Mouse (Mus musculus) telencephalon, adult 2 months (tissue): ENCODE data around the gene Ddx20.
"Not testable (repeated sequence)": the region's sequence is repeated elsewhere in the genome, so short reads cannot be mapped to it uniquely, and the experiment has no call there.

Experiments used
- DNase-seq: peaks from one replicate; pipeline ENCODE4 v3.0.0-alpha.2; 2011; ENCODE audit warnings: low read depth, low spot score

Ddx20 gene

DNA sequence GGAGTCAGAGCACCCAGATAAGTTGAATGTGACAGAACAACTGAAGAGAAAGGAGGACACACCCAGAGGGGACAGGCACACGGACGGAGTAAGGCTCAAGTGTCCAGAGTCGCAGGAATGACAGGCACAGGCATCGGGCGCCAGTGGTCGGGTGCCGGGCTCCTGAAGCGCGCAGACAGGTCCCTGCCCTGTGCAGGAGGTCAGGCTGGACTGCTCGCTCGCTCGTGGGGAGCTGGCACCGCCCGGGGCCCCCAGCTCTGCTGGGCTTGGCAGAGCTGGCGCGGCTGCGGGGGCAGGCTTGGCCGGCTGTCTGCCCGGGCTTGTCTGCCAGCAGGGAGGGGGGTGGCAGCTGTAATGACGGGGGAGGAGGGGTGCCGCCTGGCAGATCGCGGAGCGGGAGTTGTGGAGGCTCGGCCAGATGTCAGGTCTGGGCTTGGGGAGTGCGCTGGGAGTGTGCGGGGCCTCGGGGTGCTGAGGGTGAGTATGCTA, 17.7 kb upstream of the Ddx20 start:
- DNase-seq = peak; percentile 84

- peak; percentile 84 for DNase-seq
These were observed 16.9 kb upstream of the Ddx20 start, which contains the start of gene Inka2 for GRCm38 (mm10) chr3:105704031-105705008. Gene Inka2, plus strand, starts transcription at chr3:105704599.

GRCm38 (mm10) chr3:105703571-105703970, 16.2 kb upstream of the Ddx20 start:
- DNase-seq = no peak

- no peak for DNase-seq
These were observed 14.0 kb upstream of the Ddx20 start for GRCm38 (mm10) chr3:105701399-105701798.

DNA sequence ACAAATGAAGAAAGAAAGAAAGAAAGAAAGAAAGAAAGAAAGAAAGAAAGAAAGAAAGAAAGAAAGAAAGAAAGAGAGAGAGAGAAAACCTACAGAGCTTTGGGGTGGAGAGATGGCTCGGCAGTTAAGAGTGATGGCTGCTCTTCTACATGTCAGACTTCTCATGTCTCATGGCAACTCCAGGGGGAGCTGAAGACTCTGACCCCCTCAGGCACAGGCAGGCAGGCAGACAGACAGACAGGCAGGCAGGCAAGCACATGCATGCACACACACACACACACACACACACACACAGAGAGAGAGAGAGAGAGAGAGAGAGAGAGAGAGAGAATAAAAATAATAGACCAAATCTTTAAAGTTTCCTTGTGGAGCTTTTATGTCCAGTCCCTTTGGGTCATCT, 13.4 kb upstream of the Ddx20 start:
- not testable (repeated sequence) for DNase-seq

DNA sequence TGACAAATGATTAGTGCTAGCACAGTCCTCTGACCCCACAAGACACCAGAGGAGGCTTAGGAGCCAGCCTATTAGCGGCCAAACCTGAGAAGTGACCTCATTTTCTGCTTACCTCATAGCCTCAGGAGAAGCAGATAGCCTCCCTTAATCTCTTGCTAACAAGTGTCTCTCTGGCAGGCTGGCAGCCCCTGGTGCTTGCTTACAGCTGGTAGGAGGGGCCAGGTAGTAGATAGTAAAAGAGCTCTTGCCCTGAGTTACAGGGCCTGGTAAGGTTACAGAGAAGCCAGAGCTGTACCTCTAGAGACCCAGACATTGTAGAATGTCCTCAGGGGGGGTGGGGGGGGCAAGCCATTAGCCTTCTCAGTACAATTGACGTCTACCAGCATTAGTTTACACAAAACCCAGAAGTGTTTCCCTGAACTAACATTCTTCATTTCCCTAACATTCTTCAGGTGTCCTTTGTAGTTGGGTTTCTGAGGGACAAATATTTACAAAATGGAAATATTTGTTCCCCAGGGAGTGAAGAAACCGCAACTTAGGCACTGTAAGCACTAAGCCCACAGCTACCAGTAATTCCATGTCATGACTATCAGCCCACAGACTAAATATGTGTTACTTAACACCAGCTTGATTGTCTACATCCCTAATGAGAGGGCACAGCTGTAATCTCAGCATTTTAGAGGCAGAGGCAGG, 12.0 kb upstream of the Ddx20 start:
- no peak for DNase-seq

DNA sequence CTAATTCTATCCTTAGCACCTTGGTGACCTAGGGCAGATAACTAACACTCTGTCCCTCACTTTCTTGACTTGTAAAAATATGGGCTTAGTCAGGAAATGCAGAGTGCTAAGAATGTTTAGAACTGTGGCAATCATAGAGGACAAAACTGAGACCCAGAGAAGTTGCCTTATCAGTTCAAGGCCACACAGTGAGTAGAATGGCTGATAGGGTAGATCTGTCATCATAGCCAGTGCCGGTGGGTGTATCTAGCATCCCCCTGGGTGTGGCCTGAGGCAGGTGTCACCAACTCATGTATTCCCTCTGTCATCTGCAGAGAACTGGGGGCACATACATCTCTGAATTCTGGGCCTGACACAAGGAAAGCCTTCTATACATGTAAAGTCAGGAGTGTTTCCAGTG, 10.9 kb upstream of the Ddx20 start:
- DNase-seq = no peak

- DNase-seq = no peak
These were observed 9.7 kb upstream of the Ddx20 start for GRCm38 (mm10) chr3:105697148-105697441.

- DNase-seq = no peak
These were observed 9.2 kb upstream of the Ddx20 start for GRCm38 (mm10) chr3:105696387-105697147.

DNA sequence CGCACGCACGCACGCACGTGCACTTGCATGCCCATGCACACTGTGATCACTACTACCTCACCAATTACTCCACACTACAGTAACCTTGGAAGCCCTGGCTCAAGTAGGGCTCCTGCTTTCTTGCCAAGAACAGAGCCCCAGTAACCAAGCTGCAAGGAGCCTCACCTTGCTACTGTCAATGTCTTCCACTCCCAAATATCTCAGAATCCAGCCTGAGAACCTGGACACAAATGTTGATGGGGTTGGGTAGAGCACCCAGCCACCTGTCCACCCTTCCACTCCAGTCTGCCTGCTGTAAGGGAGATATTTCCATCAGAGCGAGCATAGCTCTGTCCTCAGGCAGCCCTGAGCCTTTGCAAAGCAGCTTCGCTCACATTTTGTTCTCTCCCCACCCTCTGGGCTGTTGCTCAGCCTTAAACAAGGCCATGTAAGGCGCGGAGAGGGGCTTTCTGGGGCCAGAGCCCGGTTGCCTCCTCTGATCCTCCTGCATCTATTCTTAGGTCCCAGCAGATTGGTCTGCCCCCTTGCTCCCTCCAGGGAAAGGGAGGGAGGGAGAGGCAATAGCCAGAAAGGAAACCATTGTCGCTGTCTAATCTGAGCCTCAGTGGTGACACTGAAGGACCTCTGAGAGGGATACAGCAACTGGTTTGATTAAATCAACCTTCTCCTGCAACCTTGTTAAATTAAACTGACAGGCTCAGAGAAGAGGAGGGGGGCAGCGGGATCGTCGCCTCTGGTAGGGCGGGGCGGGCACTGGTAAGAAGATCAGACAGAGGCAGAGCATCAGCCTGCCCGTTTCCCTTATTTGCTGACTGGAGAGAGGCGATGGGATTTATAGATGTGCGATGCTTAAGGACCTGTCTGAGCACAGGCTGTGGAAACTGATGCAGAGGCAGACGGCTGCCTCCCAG, 8.4 kb upstream of the Ddx20 start:
- no peak for DNase-seq

DNA sequence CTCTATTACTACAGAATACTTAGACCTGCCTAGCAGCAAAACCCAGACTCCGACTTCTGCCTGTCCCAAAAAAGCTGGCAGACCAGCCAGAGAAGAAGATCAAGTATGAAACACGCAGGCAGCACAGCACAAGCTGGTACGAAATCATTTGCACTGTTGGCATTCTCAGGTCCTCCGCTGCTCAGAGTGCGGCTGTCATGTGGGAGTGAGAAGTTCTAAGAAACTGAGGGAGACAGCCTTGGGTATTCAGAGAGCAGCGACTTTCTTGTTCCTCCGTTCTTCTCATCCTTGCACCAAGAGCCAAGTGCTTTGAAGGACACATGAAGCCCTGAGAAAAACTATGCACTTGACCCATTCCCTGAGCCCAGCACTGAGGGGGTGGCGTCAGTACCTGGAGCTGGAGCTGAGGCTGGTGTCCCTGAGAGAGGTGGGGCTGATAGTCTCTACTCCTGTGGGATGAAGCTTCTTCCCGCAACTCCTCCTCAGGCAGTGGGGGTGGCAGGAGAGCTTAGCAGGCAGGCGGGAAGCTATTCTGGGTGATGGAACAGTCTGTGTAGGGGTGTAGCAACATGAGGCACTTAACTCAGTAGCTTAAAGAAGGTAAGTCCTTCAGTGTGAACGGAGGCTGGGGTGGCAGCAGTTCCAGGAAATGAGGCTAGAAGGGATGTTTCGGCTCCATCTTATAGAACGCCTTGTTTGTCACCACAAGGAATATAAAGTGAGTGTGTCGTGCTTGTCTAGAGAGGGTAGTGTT, 6.1 kb upstream of the Ddx20 start:
- peak; percentile 99 for DNase-seq

DNA sequence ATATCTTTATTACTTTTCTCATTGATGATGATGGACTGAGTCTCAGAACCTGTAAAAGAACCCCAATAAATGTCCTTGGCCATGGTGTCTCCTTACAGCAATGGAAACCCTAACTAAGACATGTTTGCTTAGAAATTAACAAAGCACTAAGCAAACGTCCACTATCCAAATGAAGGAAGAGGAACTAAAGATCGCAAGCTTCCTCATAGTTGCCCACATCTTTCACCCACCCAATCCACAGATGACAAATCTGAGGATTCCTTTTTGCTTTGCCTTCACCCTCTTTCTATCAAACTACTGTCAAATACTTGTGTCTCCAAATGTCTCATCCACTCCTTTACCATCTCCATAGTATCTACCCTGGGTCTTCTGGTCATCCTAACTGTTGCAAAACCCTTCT, 1.2 kb upstream of the Ddx20 start:
- no peak for DNase-seq

DNA sequence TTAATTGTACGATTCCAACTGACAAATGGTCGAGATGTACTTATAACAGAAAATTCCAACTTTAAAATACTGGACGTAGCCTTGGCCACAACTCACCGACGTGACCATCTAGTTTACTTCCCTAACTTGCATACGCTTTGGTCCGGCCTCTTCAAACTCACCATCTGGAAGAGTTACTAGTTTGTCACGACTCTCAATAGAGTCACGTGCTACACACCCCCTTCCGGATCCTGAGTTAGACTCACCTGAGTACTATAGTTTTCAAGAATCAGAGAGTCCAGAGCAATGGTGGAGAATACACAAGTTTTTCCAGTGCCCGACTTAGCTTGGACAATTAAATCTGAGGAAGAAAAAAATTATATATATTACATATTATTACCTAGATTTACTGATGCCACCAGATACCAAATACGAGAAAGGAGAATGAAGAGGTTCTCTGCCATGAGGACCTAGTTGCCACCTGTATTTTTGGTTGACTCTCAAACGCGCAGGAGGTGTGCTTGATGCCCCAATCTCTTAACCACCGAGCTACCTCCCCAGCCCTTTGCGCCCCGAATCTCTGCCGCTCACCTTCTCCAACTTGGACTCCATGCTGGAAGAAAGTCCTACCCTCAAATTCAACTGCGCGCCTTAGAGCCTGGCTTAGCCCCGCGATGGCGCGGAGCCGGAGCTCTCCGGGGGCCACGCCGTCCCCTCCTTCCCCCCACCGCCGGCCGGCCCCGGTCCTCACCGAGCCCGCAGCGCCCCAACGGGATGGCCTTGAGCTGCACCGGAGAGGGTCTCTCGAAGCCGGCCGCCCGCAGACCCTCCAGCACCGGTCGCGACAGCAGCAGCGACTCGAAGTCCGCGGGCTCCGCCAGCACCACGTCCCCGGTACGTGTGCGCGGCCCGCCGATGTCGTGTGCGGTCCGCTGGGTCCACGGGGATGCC, 715 bp downstream of the Ddx20 start:
- no peak for DNase-seq

DNA sequence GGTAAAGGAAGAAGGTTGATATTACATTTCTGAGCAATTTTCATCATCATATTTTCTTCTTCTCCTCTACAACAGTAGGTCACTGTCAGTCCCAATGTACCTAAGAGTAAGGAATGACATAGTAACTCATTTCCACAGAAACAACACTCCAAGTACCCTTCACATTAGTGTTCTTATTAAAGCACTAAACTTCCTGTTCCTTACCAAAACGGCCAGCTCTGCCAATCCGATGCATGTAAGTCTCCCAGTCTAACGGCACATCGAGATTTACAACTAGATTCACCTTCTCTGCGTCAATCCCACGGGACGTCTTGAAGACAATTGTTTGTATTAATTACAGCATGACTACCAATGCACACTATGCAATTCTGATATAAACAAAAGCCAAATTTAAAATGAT, 7.0 kb downstream of the Ddx20 start:
- no peak for DNase-seq

GRCm38 (mm10) chr3:105675932-105676331, 11.4 kb downstream of the Ddx20 start:
- DNase-seq = no peak

DNA sequence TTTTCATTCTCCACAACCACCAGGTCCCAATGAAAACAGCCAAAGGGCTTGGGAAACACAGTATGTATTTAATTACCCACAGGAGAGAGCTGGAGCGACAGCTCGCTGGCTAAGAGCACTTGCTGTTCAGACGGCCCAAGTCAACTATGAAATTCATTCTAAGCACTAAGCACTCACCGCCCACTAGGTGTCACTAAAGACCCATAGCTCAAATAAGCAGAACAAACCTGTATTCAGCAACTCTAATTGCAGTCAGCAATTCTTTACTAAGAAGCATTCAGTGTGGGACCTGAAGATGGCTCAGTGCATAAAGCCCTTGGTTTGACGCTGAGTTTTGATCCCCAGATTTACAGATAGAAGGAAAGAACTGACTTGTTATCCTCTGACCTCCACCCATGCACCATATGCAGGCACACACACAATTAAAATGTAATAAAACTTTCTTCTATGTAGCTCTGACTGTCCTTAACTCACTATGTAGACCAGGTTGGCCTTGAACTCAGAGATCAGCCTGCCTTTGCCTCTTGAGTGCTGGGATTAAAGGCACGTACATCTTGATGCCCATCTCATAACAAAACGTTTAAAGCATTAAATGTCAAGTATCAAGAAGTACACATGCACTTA, 12.7 kb downstream of the Ddx20 start:
- peak; percentile 75 for DNase-seq

GRCm38 (mm10) chr3:105670801-105671200, 16.6 kb downstream of the Ddx20 start:
- no peak for DNase-seq

DNA sequence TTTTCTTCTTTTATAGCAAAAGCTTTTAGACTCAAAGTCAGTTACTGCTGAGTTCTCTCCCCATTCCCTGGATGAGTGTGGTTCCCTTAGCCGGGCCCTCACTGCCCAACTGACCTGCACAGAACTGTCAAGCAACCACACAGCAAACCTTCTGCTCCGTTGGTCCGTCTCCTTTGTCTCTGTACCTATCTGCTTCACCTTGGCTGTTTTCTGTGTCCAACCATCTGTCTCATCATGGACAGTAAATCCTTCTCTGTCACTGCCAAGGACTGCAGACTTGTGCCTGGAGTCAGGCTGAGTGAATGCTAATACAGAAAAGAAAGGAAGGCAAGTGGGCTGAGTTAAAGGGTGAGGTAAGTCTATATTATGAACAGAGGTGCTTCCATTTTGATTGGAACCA, 17.6 kb downstream of the Ddx20 start:
- no peak for DNase-seq

GRCm38 (mm10) chr3:105668161-105668560, 19.2 kb downstream of the Ddx20 start:
- DNase-seq = peak; percentile 19
